Mouse (Mus musculus) forebrain, embryonic 13.5 days (tissue): Measurements from ENCODE around the gene Nkiras2. TPM values are rescaled to one million over a fixed set of nuclear protein-coding genes. Genes with fewer than 3 reads are reported as not detected.

Source experiments
- ATAC-seq: fragments of 200-750 bp; cut with Nextera tagmentation; 2 replicates; pipeline ENCODE4 v1.8.0; 2017
- H3K27ac ChIP-seq: fragments of 300-500 bp; sonication (generic); 2 replicates; pipeline ENCODE4 v1.5.1; 2015; ENCODE audit warnings: inconsistent platforms, mild to moderate bottlenecking, moderate library complexity
- H3K27me3 ChIP-seq: fragments of 300-500 bp; sonication (generic); 2 replicates; pipeline ENCODE4 v1.6.1; 2015; ENCODE audit warnings: mild to moderate bottlenecking, inconsistent platforms
- H3K36me3 ChIP-seq: fragments of 300-500 bp; sonication (generic); 2 replicates; pipeline ENCODE4 v1.6.1; 2015; ENCODE audit warnings: mild to moderate bottlenecking, inconsistent platforms; ENCODE audit not compliant: poor library complexity, severe bottlenecking
- H3K4me1 ChIP-seq: fragments of 300-500 bp; sonication (generic); 2 replicates; pipeline ENCODE4 v1.6.1; 2015; ENCODE audit warnings: inconsistent platforms
- H3K4me2 ChIP-seq: fragments of 300-500 bp; sonication (generic); 2 replicates; pipeline ENCODE4 v1.6.1; 2015; ENCODE audit warnings: inconsistent platforms, mild to moderate bottlenecking, moderate library complexity
- H3K4me3 ChIP-seq: fragments of 300-500 bp; sonication (generic); 2 replicates; pipeline ENCODE4 v1.5.1; 2015; ENCODE audit warnings: mild to moderate bottlenecking, inconsistent platforms
- H3K9ac ChIP-seq: fragments of 300-500 bp; sonication (generic); 2 replicates; pipeline ENCODE4 v1.6.1; 2015; ENCODE audit warnings: mild to moderate bottlenecking, inconsistent platforms
- H3K9me3 ChIP-seq: fragments of 300-500 bp; sonication (generic); replicated peaks from 2 replicates; pipeline ENCODE4 v1.6.1; 2016; ENCODE audit warnings: inconsistent platforms
- WGBS: fragments of 180-500 bp; shearing (Covaris S2); methylation state at CpG from one replicate; pipeline ENCODE4 v1.1.7; 2015; 5-methylcytosine and 5-hydroxymethylcytosine counted together
- polyA plus RNA-seq: library from polyadenylated mRNA; unstranded; fragments of >200 nt; fragmentation: Nextera tagmentation; extraction: Ambion mirVana; gene quantifications from 2 replicates; pipeline ENCODE4 v1.2.1, GENCODE M21; 2015

Gene Nkiras2
- polyA plus RNA-seq, 1 experiment from 2014 or later: 94.7 TPM

DNA sequence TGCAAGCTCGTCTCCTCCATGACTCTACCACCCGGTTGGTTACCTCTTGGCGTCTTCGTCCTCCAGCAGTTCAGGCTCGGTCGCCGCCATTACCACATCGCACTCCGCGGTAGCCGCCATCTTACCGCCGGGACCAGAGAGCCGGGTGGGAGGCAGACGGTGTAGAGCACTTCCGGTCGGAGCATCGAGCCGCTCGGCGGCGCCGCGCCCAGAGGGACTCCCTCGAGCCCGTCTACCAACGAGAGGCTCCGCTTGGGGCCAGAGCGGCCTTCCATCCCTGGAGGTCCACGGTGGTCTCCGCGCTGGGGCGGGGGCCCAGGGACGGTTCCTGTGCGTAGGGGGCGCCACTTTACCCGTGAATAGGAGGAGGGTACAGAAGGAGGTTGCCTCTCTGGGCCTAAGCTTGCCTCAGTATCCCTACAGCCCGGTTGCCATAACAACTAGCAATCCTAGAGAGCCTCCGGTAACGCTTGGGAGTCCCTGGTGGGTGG lies 486 bp downstream of the Nkiras2 start:
- Histone ChIP-seq H3K27ac (peak overlapping the region; percentile 85), H3K4me1 (peaks cover 34% of the 10 kb centered on the region), H3K4me2 (peak overlapping the region; percentile 88), H3K9ac (peak overlapping the region; percentile 90), H3K27me3 (no peaks in the 10 kb centered on the region), H3K9me3 (no peaks in the 10 kb centered on the region), H3K4me3 (peak overlapping the region; percentile 96), H3K36me3 (peaks cover 11% of the 10 kb centered on the region; the same call in 1 of the 2 replicates)
- ATAC-seq: peak; percentile 98
- WGBS: under 1% methylated on average over 40 of the region's 40 CpGs

DNA sequence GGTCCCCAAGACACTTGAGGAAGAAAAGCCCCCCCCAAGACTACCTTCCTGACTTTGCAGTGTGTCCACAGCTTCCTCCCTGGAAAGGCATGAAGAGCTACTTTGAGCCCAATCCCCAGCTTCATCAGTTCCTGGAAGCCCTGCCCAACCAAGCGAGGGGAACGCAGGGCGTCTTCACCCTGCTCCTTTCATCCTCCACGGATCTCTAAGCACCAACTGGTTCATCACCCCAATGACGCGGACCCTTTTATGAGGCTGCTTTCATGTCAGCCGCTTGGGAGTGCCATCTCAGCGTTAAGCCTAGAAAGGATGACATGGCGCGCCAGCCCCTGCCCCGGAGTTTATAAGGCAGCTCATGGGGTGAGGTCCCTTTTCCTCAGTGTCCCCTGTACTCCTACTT lies 938 bp downstream of the Nkiras2 start, which contains the start of gene Dnajc7:
Gene Dnajc7, minus strand, starts transcription at position 187 of the 400 bp plus-strand sequence.
- H3K9me3 ChIP-seq: no peaks in the 10 kb centered on the region
- H3K27ac ChIP-seq: peak within 1 kb of the TSS; percentile 85
- no peaks in the 10 kb centered on the region for H3K27me3 ChIP-seq
- ATAC-seq: no peak
- H3K36me3 ChIP-seq: peaks cover 15% of the 10 kb centered on the region
- H3K4me1 ChIP-seq: peaks cover 36% of the 10 kb centered on the region
- peak within 1 kb of the TSS; percentile 88 for H3K4me2 ChIP-seq
- H3K4me3 ChIP-seq: peak within 1 kb of the TSS; percentile 96
- WGBS: 3% methylated on average over 11 of the region's 11 CpGs
- H3K9ac ChIP-seq: peak within 1 kb of the TSS; percentile 90

DNA sequence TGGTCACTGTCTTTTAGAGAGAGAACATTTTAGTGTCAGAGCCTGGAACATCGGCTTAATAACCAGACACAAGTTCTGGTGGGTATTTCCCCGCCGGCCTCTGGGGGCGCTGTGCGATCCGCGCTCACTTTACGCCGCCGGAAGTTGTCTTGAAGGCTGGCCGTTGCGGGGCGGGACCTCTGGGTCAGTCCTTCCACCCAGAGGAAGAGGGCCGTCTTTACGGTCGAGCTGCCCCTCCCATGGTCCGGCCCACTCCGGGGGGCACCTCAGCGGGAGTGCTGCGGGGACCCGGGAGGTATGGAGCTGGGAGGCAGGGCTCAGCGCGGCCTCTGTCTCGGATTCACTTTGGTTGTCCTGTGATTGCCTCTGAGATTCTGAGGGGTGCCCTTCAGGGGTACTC lies 3.7 kb downstream of the Nkiras2 start:
- under 1% methylated on average over 24 of the region's 24 CpGs for WGBS
- peaks cover 32% of the 10 kb centered on the region for H3K4me1 ChIP-seq
- H3K27me3 ChIP-seq: no peaks in the 10 kb centered on the region
- peaks cover 29% of the 10 kb centered on the region for H3K36me3 ChIP-seq
- peak overlapping the region; percentile 78 for H3K4me2 ChIP-seq
- ATAC-seq: peak; percentile 63
- peak overlapping the region; percentile 82 for H3K4me3 ChIP-seq
- no peaks in the 10 kb centered on the region for H3K9me3 ChIP-seq
- H3K27ac ChIP-seq: peak overlapping the region; percentile 74
- peak overlapping the region; percentile 89 for H3K9ac ChIP-seq

DNA sequence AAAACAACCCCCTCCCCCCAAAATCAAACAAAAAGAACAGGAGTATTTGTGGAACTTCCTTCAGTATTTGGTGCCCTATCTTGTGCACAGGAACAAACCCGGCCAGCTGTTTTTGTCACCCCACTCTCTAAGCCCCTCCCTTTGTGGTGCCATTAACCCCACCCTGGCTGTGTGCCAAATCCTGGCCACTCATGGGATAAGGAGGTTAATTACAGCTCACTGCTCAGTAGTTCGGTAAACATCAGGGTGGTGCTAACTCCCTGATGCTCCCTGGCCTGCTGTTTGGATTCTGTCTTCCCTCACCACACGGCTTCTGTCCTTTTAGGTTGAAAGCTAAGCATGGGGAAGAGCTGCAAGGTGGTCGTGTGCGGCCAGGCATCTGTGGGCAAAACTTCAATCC lies 4.8 kb downstream of the Nkiras2 start:
- ATAC-seq: no peak
- Histone ChIP-seq H3K4me3 (peak overlapping the region; percentile 82), H3K27ac (no peak overlapping the region), H3K4me2 (peak overlapping the region; percentile 78), H3K27me3 (no peaks in the 10 kb centered on the region), H3K36me3 (peaks cover 29% of the 10 kb centered on the region), H3K4me1 (peaks cover 33% of the 10 kb centered on the region), H3K9ac (peak overlapping the region; percentile 37), H3K9me3 (no peaks in the 10 kb centered on the region)
- 48% methylated on average over 5 of the region's 5 CpGs for whole genome bisulfite sequencing

DNA sequence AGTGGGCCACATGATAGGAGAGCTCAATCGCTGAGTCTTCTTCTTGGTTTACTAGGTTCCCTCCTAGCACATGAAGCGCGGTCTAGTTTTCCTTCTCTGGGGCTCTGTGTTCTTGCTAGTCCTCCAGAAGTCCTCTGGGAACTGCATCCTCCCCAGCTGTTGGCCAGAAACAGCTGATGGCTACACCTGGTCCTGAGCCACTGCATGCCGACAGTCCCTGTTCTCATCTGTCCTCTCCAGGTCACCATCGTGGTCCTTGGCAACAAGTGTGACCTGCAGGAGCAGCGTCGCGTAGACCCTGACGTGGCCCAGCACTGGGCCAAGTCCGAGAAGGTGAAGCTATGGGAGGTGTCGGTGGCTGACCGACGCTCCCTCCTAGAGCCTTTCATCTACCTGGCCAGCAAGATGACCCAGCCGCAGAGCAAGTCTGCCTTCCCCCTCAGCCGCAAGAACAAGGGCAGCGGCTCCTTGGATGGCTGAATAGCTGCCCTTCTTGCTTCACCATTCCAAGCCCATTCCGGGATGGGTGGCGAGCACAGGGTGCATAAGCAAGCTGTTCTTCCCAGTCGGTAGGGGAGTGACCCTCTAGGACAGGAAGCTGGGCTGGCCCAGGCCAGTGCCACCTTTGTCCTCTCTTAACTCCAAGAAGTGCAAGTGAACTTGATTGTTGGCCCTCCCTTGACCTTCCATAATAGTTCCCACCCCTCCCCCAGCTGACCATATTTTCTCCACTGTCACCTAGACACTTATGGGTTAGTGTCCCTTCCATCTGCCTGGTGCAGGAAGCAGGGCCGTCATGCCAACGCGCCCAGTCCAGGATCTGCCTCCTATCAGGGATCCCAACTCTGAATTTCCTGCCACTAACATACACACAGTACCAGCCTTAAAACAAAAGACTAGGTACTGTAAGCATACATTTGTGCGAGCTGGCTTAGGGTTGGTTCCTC lies 7.0 kb downstream of the Nkiras2 start:
- WGBS: 94% methylated on average over 23 of the region's 23 CpGs
- no peak for ATAC-seq
- H3K4me1 ChIP-seq: peaks cover 32% of the 10 kb centered on the region
- H3K36me3 ChIP-seq: peaks cover 29% of the 10 kb centered on the region
- 0 out of 2 replicates have a peak, but pooled peaks cover 3% of the 10 kb centered on the region for H3K27me3 ChIP-seq
- no peak overlapping the region for H3K4me2 ChIP-seq
- H3K9me3 ChIP-seq: no peaks in the 10 kb centered on the region
- no peak overlapping the region for H3K27ac ChIP-seq
- H3K4me3 ChIP-seq: no peak overlapping the region
- no peak overlapping the region for H3K9ac ChIP-seq

DNA sequence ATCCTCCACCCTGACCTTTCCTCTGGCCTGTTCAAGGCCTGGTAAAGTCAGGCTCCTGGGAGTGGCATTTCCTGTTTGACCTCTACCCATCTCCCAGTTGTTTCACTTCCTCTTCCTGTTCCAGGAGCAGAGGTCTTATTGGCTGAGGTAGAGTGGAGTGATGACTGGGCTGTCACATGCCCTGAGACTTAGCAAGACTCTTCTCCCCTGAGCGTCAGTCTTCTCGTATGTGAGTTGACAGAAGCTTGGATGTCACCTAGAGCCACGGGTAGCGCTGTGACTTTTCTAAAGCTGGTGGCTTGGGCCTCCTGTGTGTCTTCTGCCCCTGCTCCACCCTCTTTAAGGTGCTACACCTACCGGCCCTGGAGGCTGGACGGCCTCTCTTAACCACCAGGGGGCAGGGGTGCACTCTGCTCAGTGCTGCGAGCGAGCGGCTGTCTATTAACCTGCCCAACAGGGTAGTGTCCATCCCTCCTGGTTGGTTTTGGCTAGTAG lies 7.7 kb downstream of the Nkiras2 start:
- H3K36me3 ChIP-seq: peaks cover 29% of the 10 kb centered on the region
- peak; percentile 58 for ATAC-seq
- 27% methylated on average over 9 of the region's 9 CpGs for WGBS
- 0 out of 2 replicates have a peak, but pooled peaks cover 3% of the 10 kb centered on the region for H3K27me3 ChIP-seq
- no peak overlapping the region for H3K27ac ChIP-seq
- peaks cover 32% of the 10 kb centered on the region for H3K4me1 ChIP-seq
- no peaks in the 10 kb centered on the region for H3K9me3 ChIP-seq
- H3K9ac ChIP-seq: no peak overlapping the region
- H3K4me3 ChIP-seq: no peak overlapping the region
- no peak overlapping the region for H3K4me2 ChIP-seq

DNA sequence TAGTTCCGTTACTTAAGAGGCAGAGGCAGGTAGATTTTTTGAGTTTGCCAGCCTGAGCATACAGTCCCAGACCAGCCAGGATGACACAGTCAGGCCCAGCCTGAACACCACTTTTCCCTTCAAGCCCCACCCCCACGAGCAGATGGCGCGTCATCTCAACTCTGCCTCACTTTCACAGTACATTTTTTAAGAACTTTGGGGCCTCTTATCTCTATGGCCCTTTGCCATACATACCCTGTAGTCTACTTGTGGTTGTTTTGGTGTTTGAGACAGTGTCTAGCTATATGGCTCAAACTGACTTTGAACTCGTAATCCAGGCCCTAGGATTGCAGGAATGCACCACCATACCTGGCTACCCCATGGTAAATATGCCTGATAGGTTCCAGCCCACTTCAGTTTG lies 9.0 kb downstream of the Nkiras2 start:
- 0 out of 2 replicates have a peak, but pooled peaks cover 5% of the 10 kb centered on the region for H3K27me3 ChIP-seq
- H3K4me1 ChIP-seq: peaks cover 32% of the 10 kb centered on the region
- H3K9ac ChIP-seq: no peak overlapping the region
- no peak overlapping the region for H3K4me3 ChIP-seq
- ATAC-seq: no peak
- 90% methylated on average over 5 of the region's 5 CpGs for WGBS
- H3K36me3 ChIP-seq: peaks cover 29% of the 10 kb centered on the region
- H3K4me2 ChIP-seq: no peak overlapping the region
- no peak overlapping the region for H3K27ac ChIP-seq
- H3K9me3 ChIP-seq: no peaks in the 10 kb centered on the region

DNA sequence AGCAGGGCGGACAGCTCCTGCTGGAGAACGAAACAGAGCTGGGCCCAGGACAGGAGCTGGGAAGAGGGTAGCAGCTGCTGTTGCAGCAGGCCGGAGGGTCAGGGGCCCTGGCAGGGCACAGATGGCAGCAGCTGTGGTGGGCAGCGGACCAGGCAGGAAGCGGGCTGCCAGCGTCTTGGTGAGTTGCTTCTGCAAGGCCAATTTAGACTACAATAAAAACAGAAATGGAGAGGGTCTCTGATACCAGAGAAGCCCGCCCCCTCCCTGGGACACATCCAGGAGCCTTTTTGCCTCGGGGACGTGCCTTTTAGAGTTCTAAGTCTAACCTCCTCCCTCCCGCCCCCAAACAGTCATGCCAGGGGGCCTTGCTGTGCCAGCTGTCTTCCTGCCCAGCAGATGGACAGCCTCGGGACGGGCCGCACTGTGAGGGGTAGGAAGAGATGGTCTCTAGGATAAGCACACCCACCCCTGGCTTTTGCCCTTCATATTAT lies 9.9 kb downstream of the Nkiras2 start:
- 65% methylated on average over 13 of the region's 13 CpGs for WGBS
- H3K27ac ChIP-seq: peak overlapping the region; percentile 19

DNA sequence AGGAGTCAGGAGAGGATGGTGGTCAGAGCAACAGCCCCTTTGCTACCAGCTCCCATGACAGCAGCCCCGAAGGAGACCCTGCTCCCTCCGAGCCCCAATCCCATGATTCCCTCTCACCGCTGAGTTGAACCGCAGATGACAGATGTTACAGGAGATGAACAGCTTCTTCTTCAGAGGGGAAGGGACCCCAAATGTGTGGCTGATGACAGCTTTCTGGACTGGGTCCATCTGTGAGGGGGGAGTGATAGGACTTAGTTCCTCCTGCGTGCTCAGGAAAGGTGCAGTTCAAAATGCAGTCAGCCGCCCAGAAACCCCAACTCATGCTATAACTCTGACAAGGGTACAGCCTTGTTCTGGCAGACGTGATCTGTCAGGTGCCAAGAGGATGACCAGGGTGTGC lies 15.5 kb downstream of the Nkiras2 start:
- Histone ChIP-seq H3K9me3 (no peaks in the 10 kb centered on the region), H3K4me3 (no peak overlapping the region), H3K4me2 (no peak overlapping the region), H3K27me3 (peaks cover 22% of the 10 kb centered on the region), H3K27ac (no peak overlapping the region), H3K36me3 (no peaks in the 10 kb centered on the region), H3K9ac (no peak overlapping the region), H3K4me1 (no peaks in the 10 kb centered on the region; the same call in 1 of the 2 replicates)
- ATAC-seq: no peak
- WGBS: 63% methylated on average over 7 of the region's 7 CpGs

More for the DNA sequence above, 9.9 kb downstream of the Nkiras2 start:
- H3K27me3 ChIP-seq: 0 out of 2 replicates have a peak, but pooled peaks cover 7% of the 10 kb centered on the region
- no peaks in the 10 kb centered on the region for H3K9me3 ChIP-seq
- H3K4me3 ChIP-seq: no peak overlapping the region
- H3K4me1 ChIP-seq: peaks cover 24% of the 10 kb centered on the region
- ATAC-seq: no peak
- H3K9ac ChIP-seq: peak overlapping the region; percentile 50
- H3K36me3 ChIP-seq: peaks cover 29% of the 10 kb centered on the region
- no peak overlapping the region for H3K4me2 ChIP-seq

DNA sequence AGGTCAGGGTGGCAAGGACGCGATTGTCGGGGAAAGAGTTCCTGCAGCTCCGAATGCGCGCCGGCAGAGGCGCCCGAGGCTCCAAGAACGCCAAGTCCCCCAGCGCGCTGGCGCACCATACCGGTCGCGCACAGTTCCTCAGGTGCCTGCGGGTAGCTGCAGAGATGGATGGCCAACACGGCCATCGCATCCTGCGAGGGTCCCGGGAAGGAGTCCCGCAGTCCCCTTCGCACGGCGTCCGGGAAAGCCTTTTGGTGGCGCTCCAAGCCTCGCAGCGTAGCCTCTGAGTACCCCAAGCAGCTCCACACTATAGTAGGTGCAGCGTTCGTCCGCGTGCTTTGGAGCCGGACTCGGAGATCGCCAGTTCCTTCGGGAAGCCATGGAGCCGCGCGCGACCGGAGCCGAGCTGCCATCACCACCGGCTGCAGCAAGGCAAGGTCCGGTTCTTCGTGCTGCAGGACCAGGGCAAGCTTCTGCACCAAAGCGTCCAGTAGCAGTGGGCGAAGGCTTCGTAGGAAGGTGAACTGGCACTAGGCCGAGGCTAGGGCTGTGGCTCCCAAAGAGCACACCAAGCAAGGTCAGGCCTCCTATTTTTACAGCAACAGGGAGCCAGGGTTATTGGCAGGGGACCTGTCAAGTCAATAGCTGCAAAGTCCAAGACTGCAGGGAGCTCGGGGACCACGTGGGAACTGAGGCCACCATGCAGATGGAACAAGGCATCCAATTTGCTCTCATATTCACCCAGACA lies 21.3 kb downstream of the Nkiras2 start:
- ATAC-seq: 0 out of 2 replicates have a peak, but pooled peaks have one; percentile 27
- no peak overlapping the region for H3K27ac ChIP-seq

More for the DNA sequence above, 21.3 kb downstream of the Nkiras2 start:
- H3K9me3 ChIP-seq: no peaks in the 10 kb centered on the region
- peak overlapping the region; percentile 76 for H3K4me2 ChIP-seq
- H3K36me3 ChIP-seq: no peaks in the 10 kb centered on the region
- H3K4me1 ChIP-seq: peaks cover 23% of the 10 kb centered on the region
- 8% methylated on average over 51 of the region's 52 CpGs for WGBS
- H3K9ac ChIP-seq: peak overlapping the region; percentile 60
- peak overlapping the region; percentile 41 for H3K4me3 ChIP-seq
- H3K27me3 ChIP-seq: peaks cover 27% of the 10 kb centered on the region
